Mouse (Mus musculus) G1E (cell line): ENCODE data around the gene Tti1.

Experiments used
- CTCF ChIP-seq: IDR thresholded peaks from 2 replicates; pipeline ENCODE4 v1.5.1; 2012; ENCODE audit warnings: low read depth, low read length, inconsistent platforms, mixed read lengths
- GATA2 ChIP-seq: IDR thresholded peaks from 2 replicates; pipeline ENCODE4 v1.6.1; 2012; ENCODE audit warnings: low read depth, low read length, inconsistent platforms, borderline replicate concordance
- TAL1 ChIP-seq: conservative IDR thresholded peaks from 2 replicates; pipeline ENCODE4 v1.6.1; 2012; ENCODE audit warnings: low read depth, low read length, inconsistent platforms, mixed read lengths

GRCm38 (mm10) chr2:157979241-157979640 is 49.0 kb downstream of the Tti1 start:
- TF ChIP-seq CTCF, result no peak
- TF ChIP-seq TAL1, result no peak
- no peak for TF ChIP-seq GATA2
